Mouse (Mus musculus) hindlimb bud, embryonic 11.5 days (tissue): ENCODE data around the gene Lck.

Experiments used
- DNase-seq: peaks from one replicate; pipeline ENCODE4 v3.0.0-alpha.2; 2012; ENCODE audit warnings: low read depth, low spot score; ENCODE audit errors: extremely low spot score

Lck gene

GRCm38 (mm10) chr4:129585773-129586172, 12.3 kb upstream of the Lck start:
- no peak for DNase-seq

GRCm38 (mm10) chr4:129584884-129585608, 11.6 kb upstream of the Lck start:
- no peak for DNase-seq

- DNase-seq, result no peak
Observed at GRCm38 (mm10) chr4:129584370-129584769, 10.9 kb upstream of the Lck start.

GRCm38 (mm10) chr4:129582251-129582650, 8.8 kb upstream of the Lck start:
- DNase-seq, result no peak

GRCm38 (mm10) chr4:129580347-129580746, 6.9 kb upstream of the Lck start:
- DNase-seq, result no peak

GRCm38 (mm10) chr4:129578466-129578865, 5.0 kb upstream of the Lck start, which contains the start of gene Fam167b:
Fam167b (minus strand) TSS chr4:129578549.
- no peak for DNase-seq

- DNase-seq, result no peak
Observed at GRCm38 (mm10) chr4:129577688-129578087, 4.2 kb upstream of the Lck start.

GRCm38 (mm10) chr4:129576863-129577491, 3.5 kb upstream of the Lck start:
- DNase-seq, result no peak

GRCm38 (mm10) chr4:129575171-129575844, 1.9 kb upstream of the Lck start:
- DNase-seq, result no peak

GRCm38 (mm10) chr4:129573093-129573370, 409 bp downstream of the Lck start:
- no peak for DNase-seq

GRCm38 (mm10) chr4:129572236-129573092, 977 bp downstream of the Lck start:
- no peak for DNase-seq

GRCm38 (mm10) chr4:129571551-129572084, 1.8 kb downstream of the Lck start:
- DNase-seq, result no peak

GRCm38 (mm10) chr4:129570028-129570427, 3.4 kb downstream of the Lck start:
- DNase-seq, result no peak

GRCm38 (mm10) chr4:129568366-129568765, 5.1 kb downstream of the Lck start:
- no peak for DNase-seq

GRCm38 (mm10) chr4:129565139-129565538, 8.3 kb downstream of the Lck start:
- DNase-seq, result no peak

- no peak for DNase-seq
Observed at GRCm38 (mm10) chr4:129563718-129564117, 9.7 kb downstream of the Lck start.

GRCm38 (mm10) chr4:129561184-129561583, 12.3 kb downstream of the Lck start:
- DNase-seq, result no peak

GRCm38 (mm10) chr4:129558321-129558955, 15.0 kb downstream of the Lck start:
- no peak for DNase-seq

GRCm38 (mm10) chr4:129557256-129557808, 16.1 kb downstream of the Lck start:
- DNase-seq, result no peak

- DNase-seq, result peak; percentile 66
Observed at GRCm38 (mm10) chr4:129556532-129557223, 16.8 kb downstream of the Lck start.
